Mouse (Mus musculus) adrenal gland, adult 2 months (tissue): Measurements from ENCODE around the gene Atf7. TPM values are rescaled to one million over a fixed set of nuclear protein-coding genes. Genes with fewer than 3 reads are reported as not detected.
"Not testable (repeated sequence)": the region's sequence is repeated elsewhere in the genome, so short reads cannot be mapped to it uniquely, and the experiment has no call there.

Experiments
- DNase-seq: peaks from one replicate; pipeline ENCODE4 v3.0.0; 2021
- long read RNA-seq: library from polyadenylated mRNA; stranded (forward); transcript quantifications from one replicate; pipeline ENCODE4 v2.0.0, GENCODE M21; 2021
- polyA plus RNA-seq: library from polyadenylated mRNA; depleted of rRNA; stranded (reverse); fragments of >200 nt; gene quantifications from 2 replicates; pipeline ENCODE4 v1.2.3, GENCODE M21; 2012; rRNA removed
- total RNA-seq, 2 experiments: library from RNA; stranded (reverse); gene quantifications; 2 replicates each; pipeline ENCODE4 v1.2.3; 2021

Atf7 gene
- 10 to 100 TPM; 58.5 to 74.4 TPM for total RNA-seq
- 44.0 and 64.5 TPM in 2 replicates for polyA plus RNA-seq
- long read RNA-seq, partial matches to known transcripts = 1 of 5 reads
- long read RNA-seq, other reads (novel, unspliced or antisense) = 3 of 5 reads

DNA sequence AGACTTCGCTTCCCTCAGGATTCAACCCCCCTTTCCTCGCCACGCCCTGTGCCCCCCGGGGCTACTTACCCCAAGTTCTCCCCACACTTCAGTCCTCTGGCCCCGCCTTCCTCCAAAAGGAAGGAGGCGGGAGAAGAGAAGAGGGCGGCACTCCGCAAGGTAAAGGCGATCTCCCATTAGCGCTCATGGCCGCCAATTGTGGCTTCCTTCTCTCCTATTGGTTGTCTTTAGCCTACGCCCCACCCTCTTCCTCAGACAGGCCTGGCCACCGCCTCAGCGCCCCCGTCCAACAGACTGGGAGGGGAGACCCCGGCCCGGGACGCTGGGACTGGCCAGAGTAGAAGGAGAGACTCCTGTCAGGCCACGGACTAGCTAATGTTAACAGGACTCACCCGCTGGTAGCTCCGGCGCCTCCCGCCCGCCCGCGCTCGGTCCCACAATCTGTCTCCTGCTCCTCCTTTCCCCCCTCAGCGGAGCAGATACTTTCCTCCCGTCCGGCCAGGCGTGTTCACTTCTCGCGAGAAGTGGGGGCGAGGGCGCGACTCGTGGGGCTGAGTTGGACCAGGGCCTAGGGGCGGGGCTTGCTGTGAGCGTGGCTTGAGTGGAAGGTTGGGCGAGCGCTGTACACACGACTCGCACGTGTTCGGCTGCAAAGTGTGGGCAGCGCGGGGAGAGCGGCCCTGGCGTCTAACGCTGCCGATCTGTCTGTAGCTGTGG lies at the start of gene Atf7, which contains the start of gene Gm28047:
Atf7 (minus strand) TSS at position 495 of the 717 bp plus-strand sequence.
Gm28047 (minus strand) TSS at position 98 of the 717 bp plus-strand sequence.
- peak; percentile 100 for DNase-seq

GRCm38 (mm10) chr15:102673548-102673947 lies 48.3 kb upstream of the Atf7 start:
- DNase-seq = peak; percentile 61

GRCm38 (mm10) chr15:102672215-102673071 lies 47.2 kb upstream of the Atf7 start, which contains the start of gene Atp5g2:
TSS of gene Atp5g2 (minus strand) at chr15:102672352.
- DNase-seq = peak; percentile 74

DNA sequence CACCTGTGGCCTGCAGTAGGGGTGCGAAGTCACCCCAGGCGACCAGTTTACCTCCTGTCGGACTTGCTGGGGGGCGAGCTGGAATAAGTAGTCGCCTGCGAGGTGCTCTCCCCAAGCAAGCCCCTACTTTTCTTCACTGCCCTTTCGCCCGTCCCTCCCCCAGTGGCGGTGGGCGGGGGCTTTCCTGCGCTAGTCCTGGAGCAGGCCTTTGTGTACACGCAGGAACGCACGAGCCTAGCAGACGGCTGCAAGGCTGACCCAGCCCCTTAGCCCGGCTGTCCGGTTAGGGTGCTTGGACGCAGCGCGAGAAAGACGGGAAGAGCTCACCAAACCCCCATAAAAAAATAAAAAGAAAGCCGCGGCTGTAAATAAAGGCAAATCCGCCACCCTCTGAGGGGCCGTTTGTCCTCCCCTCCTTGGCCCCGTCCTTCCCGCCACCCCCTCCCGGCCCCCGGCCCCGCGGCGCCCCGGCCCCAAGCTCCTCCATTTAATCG lies 46.5 kb upstream of the Atf7 start:
- peak; percentile 93 for DNase-seq

GRCm38 (mm10) chr15:102670767-102671575 lies 45.7 kb upstream of the Atf7 start:
- DNase-seq = peak; percentile 99

GRCm38 (mm10) chr15:102670281-102670680 lies 45.0 kb upstream of the Atf7 start:
- DNase-seq = no peak

- no peak for DNase-seq
These were observed 44.3 kb upstream of the Atf7 start for GRCm38 (mm10) chr15:102669571-102669970.

- DNase-seq = peak; percentile 49
These were observed 40.2 kb upstream of the Atf7 start for GRCm38 (mm10) chr15:102665494-102665893.

- no peak for DNase-seq
These were observed 38.6 kb upstream of the Atf7 start for GRCm38 (mm10) chr15:102663825-102664224.

GRCm38 (mm10) chr15:102662601-102663000 lies 37.3 kb upstream of the Atf7 start:
- not testable (repeated sequence) for DNase-seq

GRCm38 (mm10) chr15:102657926-102658381 lies 32.7 kb upstream of the Atf7 start:
- no peak for DNase-seq

- DNase-seq = no peak
These were observed 31.4 kb upstream of the Atf7 start for GRCm38 (mm10) chr15:102656658-102657057.

DNA sequence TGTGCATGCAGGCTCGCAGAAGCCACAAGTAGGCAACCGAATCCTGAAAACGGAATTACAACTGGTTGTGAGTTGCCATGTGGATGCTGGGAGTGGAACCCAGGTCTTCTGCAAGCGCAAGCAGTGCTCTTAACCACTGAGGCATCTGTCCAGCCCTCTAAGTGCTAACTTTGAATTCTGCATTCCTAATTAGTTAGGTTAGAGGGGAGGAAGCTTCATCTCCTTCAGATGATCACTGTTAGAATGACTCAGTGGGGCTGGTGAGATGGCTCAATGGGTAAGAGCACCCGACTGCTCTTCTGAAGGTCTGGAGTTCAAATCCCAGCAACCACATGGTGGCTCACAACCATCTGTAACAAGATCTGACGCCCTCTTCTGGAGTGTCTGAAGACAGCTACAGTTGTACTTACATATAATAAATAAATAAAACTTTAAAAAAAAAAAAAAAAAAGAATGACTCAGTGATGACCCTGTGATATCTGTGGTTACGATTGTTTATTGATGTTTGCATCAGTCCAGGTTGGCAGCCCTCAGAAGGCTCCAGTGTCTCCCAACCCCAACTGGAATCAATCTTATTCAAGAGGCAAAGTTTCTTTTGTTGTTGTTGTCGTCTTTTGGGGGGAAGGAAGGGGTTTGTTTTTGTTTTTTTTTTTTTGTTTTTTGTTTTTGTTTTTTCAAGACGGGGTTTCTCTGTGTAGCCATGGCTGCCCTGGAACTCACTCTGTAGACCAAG lies 26.8 kb upstream of the Atf7 start:
- not testable (repeated sequence) for DNase-seq

DNA sequence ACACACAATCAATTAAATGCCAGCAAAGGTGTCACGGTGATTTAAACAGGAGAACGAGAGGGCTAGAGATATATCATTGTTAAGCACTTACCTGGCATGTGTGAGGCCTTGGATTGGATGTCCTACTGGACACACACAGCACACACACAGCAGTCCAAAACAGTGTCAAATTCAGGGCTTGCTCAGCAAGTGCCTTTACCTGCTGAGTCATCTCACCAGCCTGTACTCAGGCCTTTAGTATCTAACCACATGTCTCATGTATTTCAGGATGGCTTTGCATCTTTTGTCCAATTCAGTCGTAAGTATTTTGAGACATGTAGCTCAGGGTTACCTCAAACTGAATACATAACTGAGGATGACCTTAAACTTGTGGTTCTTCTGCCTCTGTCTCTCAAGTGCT lies 25.8 kb upstream of the Atf7 start:
- no peak for DNase-seq

DNA sequence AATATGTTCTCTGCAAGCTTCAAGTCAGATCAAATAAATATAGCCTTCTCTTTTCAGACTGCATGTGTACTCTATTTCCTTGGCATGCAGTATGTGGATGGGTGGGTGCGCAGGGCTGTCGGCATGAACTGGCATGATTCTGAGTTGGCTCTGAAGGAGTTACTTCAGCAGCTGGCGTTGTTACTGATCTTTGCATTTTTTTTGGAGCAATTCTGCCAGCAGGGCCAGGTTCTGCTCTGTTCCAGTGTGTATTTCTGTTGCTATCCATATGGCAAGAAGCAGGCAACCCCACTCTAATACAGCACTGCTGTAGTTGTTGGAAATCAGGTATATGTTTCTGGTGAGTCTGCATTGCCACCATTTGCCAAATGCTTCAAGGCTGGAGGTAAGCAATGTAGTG lies 10.6 kb upstream of the Atf7 start:
- DNase-seq = no peak

GRCm38 (mm10) chr15:102634684-102635083 lies 9.4 kb upstream of the Atf7 start:
- DNase-seq = no peak

GRCm38 (mm10) chr15:102625687-102626055 lies 407 bp upstream of the Atf7 start:
- no peak for DNase-seq

- no peak for DNase-seq
These were observed 834 bp downstream of the Atf7 start for GRCm38 (mm10) chr15:102624291-102624969.

DNA sequence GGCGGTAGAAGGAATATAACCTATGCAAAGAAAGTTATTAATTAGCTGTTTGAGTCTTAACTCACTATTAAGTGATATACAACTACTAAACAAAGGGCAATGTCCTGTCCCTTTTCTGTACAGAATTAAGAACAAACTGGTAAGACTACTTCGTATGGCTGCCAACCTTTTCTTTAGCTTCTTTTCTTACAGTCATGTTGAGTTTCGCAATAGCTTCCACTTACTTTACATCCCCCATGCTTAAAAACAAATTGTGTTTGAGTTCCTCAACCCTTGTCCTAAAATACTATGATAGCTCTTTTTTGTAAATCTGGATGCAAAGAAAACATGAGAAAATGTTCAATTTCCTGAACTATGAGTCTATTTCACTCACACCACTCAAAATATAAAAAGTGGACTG lies 2.1 kb downstream of the Atf7 start:
- DNase-seq = no peak

GRCm38 (mm10) chr15:102622536-102622935 lies 2.7 kb downstream of the Atf7 start:
- no peak for DNase-seq
